Mouse (Mus musculus) spleen, adult 12 weeks (tissue): ENCODE data around the gene Btbd35f10.
"Not testable (repeated sequence)": the region's sequence is repeated elsewhere in the genome, so short reads cannot be mapped to it uniquely, and the experiment has no call there.

Experiments
- DNase-seq: peaks from one replicate; pipeline ENCODE4 v3.0.0; 2022; ENCODE audit warnings: low spot score

The Btbd35f10 gene

GRCm38 (mm10) chrX:3752785-3753184 lies at the start of gene Btbd35f10:
Gene Btbd35f10, minus strand, starts transcription at chrX:3752885.
- DNase-seq, result not testable (repeated sequence)
